Mouse (Mus musculus): ENCODE measurements around the gene Sco2.

DNA sequence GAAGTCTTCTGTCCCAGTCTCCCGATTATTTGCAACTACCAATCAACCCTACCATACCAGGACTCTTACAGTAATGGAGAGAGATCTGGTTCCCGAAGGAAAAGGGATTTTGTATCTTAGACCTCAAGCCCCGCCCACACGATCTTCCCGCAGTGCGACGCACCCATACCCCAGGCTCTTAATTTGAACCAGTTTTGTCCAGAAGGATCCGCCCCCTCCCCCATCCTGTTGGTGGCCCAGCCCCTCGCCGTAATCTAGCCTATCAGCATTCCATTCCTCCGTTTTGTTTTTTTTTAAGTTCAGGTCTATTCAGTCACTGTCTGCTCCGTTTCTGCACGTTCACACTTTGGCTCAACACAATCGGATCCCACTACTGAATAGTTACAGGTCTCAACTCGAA lies 17.3 kb downstream of the Sco2 start:
- TF ChIP-seq IRF4 (IDR thresholded peaks at IDR 0.05; ENCODE audit: low read depth, low read length) = no peak
- no peak for TF ChIP-seq MAFK (IDR thresholded peaks at IDR 0.05; ENCODE audit: insufficient replicate concordance, low read length)
- TF ChIP-seq GABPA (IDR thresholded peaks at IDR 0.05; ENCODE audit: insufficient replicate concordance, low read depth, low read length) = no peak
- peak; percentile 42; the same call in 1 of the 2 replicates for TF ChIP-seq POLR2A (IDR thresholded peaks at IDR 0.05; ENCODE audit: low read depth, low read length)
- no peak; the same call in 1 of the 2 replicates for TF ChIP-seq CHD2 (IDR thresholded peaks at IDR 0.05; ENCODE audit: low read length)
- TF ChIP-seq ZMIZ1 (IDR thresholded peaks at IDR 0.05; ENCODE audit: low read depth, low read length) = no peak
